Mouse (Mus musculus) CH12.LX (cell line): ENCODE data around the gene Fos. TPM values are rescaled to one million over a fixed set of nuclear protein-coding genes. Genes with fewer than 3 reads are reported as not detected.
A peak's percentile ranks its signal among the peaks of the same experiment; 100 is the strongest.

Experiments
- DNase-seq: peaks from one replicate; pipeline ENCODE4 v3.0.0-alpha.2; 2013; ENCODE audit errors: extremely low read depth
- H3K27ac ChIP-seq: 2 replicates; pipeline ENCODE4 v1.5.1; 2012; ENCODE audit warnings: low read depth, mild to moderate bottlenecking, control low read depth, moderate library complexity; ENCODE audit not compliant: insufficient read depth
- H3K27me3 ChIP-seq: replicated peaks from 2 replicates; pipeline ENCODE3; 2012; ENCODE audit warnings: inconsistent platforms
- H3K36me3 ChIP-seq, 2 experiments: replicated peaks in 1 of 2; 2 replicates each; pipeline versions ENCODE3 to v1.6.1; 2012; ENCODE audit warnings: inconsistent platforms in 1 of 2, low read length in 1 of 2, mild to moderate bottlenecking in 1 of 2, mixed read lengths in 1 of 2, moderate library complexity in 1 of 2; ENCODE audit not compliant: control insufficient read depth in 1 of 2, insufficient read depth in 1 of 2
- H3K4me1 ChIP-seq, 2 experiments: 2 replicates each; pipeline ENCODE4 v1.6.1; 2012; ENCODE audit warnings: inconsistent platforms in 1 of 2, moderate library complexity in 1 of 2; ENCODE audit not compliant: insufficient read depth in 2 of 2, control insufficient read depth in 1 of 2
- H3K4me2 ChIP-seq: 2 replicates; pipeline ENCODE4 v1.6.1; 2012; ENCODE audit warnings: low read depth, mild to moderate bottlenecking, control low read depth; ENCODE audit not compliant: poor library complexity, insufficient read depth, severe bottlenecking
- H3K4me3 ChIP-seq, 3 experiments: fragments of 150-350 bp in 1 of 3; sonication (generic) in 1 of 3; replicated peaks in 1 of 3; 2 replicates each; pipeline versions ENCODE3 to v1.5.1; 2011 to 2012; ENCODE audit warnings: low read depth in 2 of 3, low read length in 2 of 3, mild to moderate bottlenecking in 2 of 3, moderate library complexity in 2 of 3, control low read depth in 1 of 3, improper control_type of control experiment in 1 of 3, inconsistent platforms in 1 of 3, mixed read lengths in 1 of 3; ENCODE audit not compliant: poor library complexity in 1 of 3
- H3K79me2 ChIP-seq: replicated peaks from 2 replicates; pipeline ENCODE4 v1.6.1; 2012; ENCODE audit warnings: mild to moderate bottlenecking, moderate library complexity; ENCODE audit not compliant: control insufficient read depth, poor library complexity, insufficient read depth, severe bottlenecking; ENCODE audit errors: extremely low read depth
- H3K9ac ChIP-seq: 2 replicates; pipeline ENCODE4 v1.6.1; 2012; ENCODE audit warnings: low read depth, mild to moderate bottlenecking, control low read depth, moderate library complexity; ENCODE audit not compliant: insufficient read depth
- H3K9me3 ChIP-seq: replicated peaks from 2 replicates; pipeline ENCODE3; 2012; ENCODE audit warnings: low read length, inconsistent platforms, mixed read lengths
- CHD2 ChIP-seq: IDR thresholded peaks from 2 replicates; pipeline ENCODE4 v1.6.1; 2011; ENCODE audit warnings: low read length, improper control_type of control experiment
- CTCF ChIP-seq, 2 experiments: IDR thresholded peaks in 1 of 2; conservative IDR thresholded peaks in 1 of 2; 2 replicates each; pipeline ENCODE4 v1.5.1; 2011 to 2012; ENCODE audit warnings: low read depth in 2 of 2, low read length in 2 of 2, improper control_type of control experiment in 1 of 2, inconsistent platforms in 1 of 2, mild to moderate bottlenecking in 1 of 2, moderate library complexity in 1 of 2
- ELF1 ChIP-seq: IDR thresholded peaks from 2 replicates; pipeline ENCODE4 v1.6.1; 2014; ENCODE audit warnings: low read depth, mild to moderate bottlenecking, inconsistent platforms, low read length, improper control_type of control experiment
- EP300 ChIP-seq: IDR thresholded peaks from 2 replicates; pipeline ENCODE4 v1.6.1; 2011; ENCODE audit warnings: low read length, improper control_type of control experiment
- ETS1 ChIP-seq: conservative IDR thresholded peaks from 2 replicates; pipeline ENCODE4 v1.6.1; 2012; ENCODE audit warnings: low read depth, mild to moderate bottlenecking, inconsistent platforms, low read length, improper control_type of control experiment, moderate library complexity
- GABPA ChIP-seq: IDR thresholded peaks from 2 replicates; pipeline ENCODE4 v1.6.1; 2012; ENCODE audit warnings: low read depth, low read length, improper control_type of control experiment, inconsistent platforms; ENCODE audit not compliant: insufficient replicate concordance
- HCFC1 ChIP-seq: IDR thresholded peaks from 2 replicates; pipeline ENCODE4 v1.6.1; 2012; ENCODE audit warnings: low read depth, mild to moderate bottlenecking, inconsistent platforms, low read length, improper control_type of control experiment
- IRF4 ChIP-seq: IDR thresholded peaks from 2 replicates; pipeline ENCODE4 v1.6.1; 2014; ENCODE audit warnings: low read depth, mild to moderate bottlenecking, inconsistent platforms, low read length, improper control_type of control experiment
- JUN ChIP-seq: IDR thresholded peaks from 2 replicates; pipeline ENCODE4 v1.6.1; 2011; ENCODE audit warnings: low read depth, mild to moderate bottlenecking, low read length, improper control_type of control experiment, moderate library complexity; ENCODE audit not compliant: insufficient read depth
- JUND ChIP-seq: conservative IDR thresholded peaks from 2 replicates; pipeline ENCODE4 v1.6.1; 2011; ENCODE audit warnings: low read depth, low read length, improper control_type of control experiment
- KAT2A ChIP-seq: IDR thresholded peaks from 2 replicates; pipeline ENCODE4 v1.6.1; 2012; ENCODE audit warnings: low read length, improper control_type of control experiment, inconsistent platforms; ENCODE audit not compliant: insufficient replicate concordance
- MEF2A ChIP-seq: IDR thresholded peaks from 2 replicates; pipeline ENCODE4 v1.6.1; 2014; ENCODE audit warnings: low read depth, mild to moderate bottlenecking, inconsistent platforms, low read length, improper control_type of control experiment, borderline replicate concordance
- MXI1 ChIP-seq: IDR thresholded peaks from 2 replicates; pipeline ENCODE4 v1.6.1; 2011; ENCODE audit warnings: mild to moderate bottlenecking, low read depth, low read length, improper control_type of control experiment
- NELFE ChIP-seq: IDR thresholded peaks from 2 replicates; pipeline ENCODE4 v1.6.1; 2011; ENCODE audit warnings: low read depth, low read length, improper control_type of control experiment
- NRF1 ChIP-seq: IDR thresholded peaks from 2 replicates; pipeline ENCODE4 v1.6.1; 2014; ENCODE audit warnings: low read depth, mild to moderate bottlenecking, inconsistent platforms, low read length, improper control_type of control experiment, moderate library complexity
- POLR2AphosphoS2 ChIP-seq: IDR thresholded peaks from 2 replicates; pipeline ENCODE4 v1.6.1; 2011; ENCODE audit warnings: low read depth, low read length, improper control_type of control experiment
- TCF12 ChIP-seq: IDR thresholded peaks from 2 replicates; pipeline ENCODE4 v1.6.1; 2014; ENCODE audit warnings: low read depth, mild to moderate bottlenecking, inconsistent platforms, low read length, improper control_type of control experiment
- USF1 ChIP-seq: IDR thresholded peaks from 2 replicates; pipeline ENCODE4 v1.6.1; 2014; ENCODE audit warnings: low read depth, mild to moderate bottlenecking, inconsistent platforms, low read length, improper control_type of control experiment
- ZC3H11A ChIP-seq: IDR thresholded peaks from 2 replicates; pipeline ENCODE4 v1.6.1; 2012; ENCODE audit warnings: low read depth, mild to moderate bottlenecking, inconsistent platforms, low read length, improper control_type of control experiment
- ZKSCAN1 ChIP-seq: IDR thresholded peaks from 2 replicates; pipeline ENCODE4 v1.6.1; 2012; ENCODE audit warnings: low read depth, inconsistent platforms, low read length, improper control_type of control experiment, borderline replicate concordance
- ZNF384 ChIP-seq: IDR thresholded peaks from 2 replicates; pipeline ENCODE4 v1.6.1; 2012; ENCODE audit warnings: low read depth, low read length, improper control_type of control experiment, inconsistent platforms
- dilution Hi-C: fragments of 300-500 bp; cut with MboI; formaldehyde crosslinking; loops from 2 replicates; pipeline ENCODE4 v1.14.3; 2020; ENCODE audit warnings: low sequenced_read_pairs; ENCODE audit not compliant: extremely low pct_unique_long_range_greater_than_20kb, extremely low pct_ligation_motif_present
- in situ Hi-C: fragments of 300-500 bp; cut with MboI; formaldehyde crosslinking; loops from 3 replicates; pipeline ENCODE4 v1.14.3; 2019; ENCODE audit warnings: low sequenced_read_pairs, low pct_ligation_motif_present, low pct_unique_long_range_greater_than_20kb, mixed read lengths
- polyA plus RNA-seq: library from polyadenylated mRNA; unstranded; fragments of >175 nt; gene quantifications from 2 replicates; pipeline ENCODE4 v1.2.1, GENCODE M21; 2012; ENCODE audit warnings: low read depth; ENCODE audit not compliant: insufficient read length
- total RNA-seq, 2 experiments: library from RNA; depleted of rRNA; stranded (reverse); fragments of 300-350 nt in 1 of 2; fragments of >200 nt in 1 of 2; gene quantifications; 2 replicates each; pipeline ENCODE4 v1.2.3; 2012 to 2014

Fos gene
- total and polyA plus RNA-seq, 3 experiments: 0.11 to 0.20 (median 0.17) TPM

DNA sequence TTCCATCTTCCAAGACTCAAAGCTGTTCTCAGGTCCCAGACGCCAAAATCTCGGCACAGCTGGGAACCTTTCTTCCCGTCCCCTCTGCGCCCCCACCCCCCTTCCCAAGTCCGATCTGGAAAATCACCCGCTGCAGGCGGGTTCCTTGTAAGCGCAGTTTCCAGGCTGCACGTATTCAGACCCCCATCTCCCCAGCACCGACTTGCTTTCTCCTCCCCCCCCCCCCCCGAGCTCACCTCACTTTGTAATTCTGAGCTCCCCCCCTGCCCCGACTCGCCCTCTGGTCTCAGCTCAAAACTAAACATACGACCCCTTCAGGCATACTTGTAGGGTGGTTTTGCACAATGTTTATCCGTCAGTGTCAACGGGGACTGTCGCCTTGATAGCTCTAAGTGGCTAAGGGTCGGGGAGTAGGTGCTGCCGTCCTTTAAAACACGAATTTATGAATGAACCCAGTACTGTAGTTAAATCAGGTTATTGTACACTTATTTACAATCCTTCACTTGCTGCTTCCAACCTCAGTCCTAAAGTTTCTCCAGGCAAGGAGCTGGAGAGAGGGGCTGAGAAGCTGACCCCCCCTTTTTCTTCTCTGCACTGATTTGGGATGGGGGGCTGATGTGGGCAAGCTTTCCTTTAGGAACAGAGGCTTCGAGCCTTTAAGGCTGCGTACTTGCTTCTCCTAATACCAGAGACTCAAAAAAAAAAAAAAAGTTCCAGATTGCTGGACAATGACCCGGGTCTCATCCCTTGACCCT is 857 bp upstream of the Fos start:
- no peak for DNase-seq
- TF ChIP-seq TCF12: no peak
- TF ChIP-seq ZNF384: peak; percentile 20; the same call in 1 of the 2 replicates
- Histone ChIP-seq H3K27me3 (peaks cover 72% of the 10 kb centered on the region), H3K4me1 (peaks cover 3 to 20% of the 10 kb centered on the region in 2 experiments; a peak in 3 of 4 replicates), H3K4me3 (peak overlapping the region in 2 of 3 experiments; percentile 52 to 58), H3K9ac (no peak overlapping the region), H3K27ac (no peak overlapping the region), H3K36me3 (no peaks in the 10 kb centered on the region), H3K9me3 (no peaks in the 10 kb centered on the region), H3K4me2 (peak overlapping the region; percentile 93), H3K79me2 (no peaks in the 10 kb centered on the region)
- dilution Hi-C loops: no loop called here
- in situ Hi-C loops: no loop called here

DNA sequence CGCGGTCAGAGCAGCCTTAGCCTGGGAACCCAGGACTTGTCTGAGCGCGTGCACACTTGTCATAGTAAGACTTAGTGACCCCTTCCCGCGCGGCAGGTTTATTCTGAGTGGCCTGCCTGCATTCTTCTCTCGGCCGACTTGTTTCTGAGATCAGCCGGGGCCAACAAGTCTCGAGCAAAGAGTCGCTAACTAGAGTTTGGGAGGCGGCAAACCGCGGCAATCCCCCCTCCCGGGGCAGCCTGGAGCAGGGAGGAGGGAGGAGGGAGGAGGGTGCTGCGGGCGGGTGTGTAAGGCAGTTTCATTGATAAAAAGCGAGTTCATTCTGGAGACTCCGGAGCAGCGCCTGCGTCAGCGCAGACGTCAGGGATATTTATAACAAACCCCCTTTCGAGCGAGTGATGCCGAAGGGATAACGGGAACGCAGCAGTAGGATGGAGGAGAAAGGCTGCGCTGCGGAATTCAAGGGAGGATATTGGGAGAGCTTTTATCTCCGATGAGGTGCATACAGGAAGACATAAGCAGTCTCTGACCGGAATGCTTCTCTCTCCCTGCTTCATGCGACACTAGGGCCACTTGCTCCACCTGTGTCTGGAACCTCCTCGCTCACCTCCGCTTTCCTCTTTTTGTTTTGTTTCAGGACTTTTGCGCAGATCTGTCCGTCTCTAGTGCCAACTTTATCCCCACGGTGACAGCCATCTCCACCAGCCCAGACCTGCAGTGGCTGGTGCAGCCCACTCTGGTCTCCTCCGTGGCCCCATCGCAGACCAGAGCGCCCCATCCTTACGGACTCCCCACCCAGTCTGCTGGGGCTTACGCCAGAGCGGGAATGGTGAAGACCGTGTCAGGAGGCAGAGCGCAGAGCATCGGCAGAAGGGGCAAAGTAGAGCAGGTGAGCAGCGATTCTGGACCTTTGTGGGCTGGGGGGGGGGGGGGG is 875 bp downstream of the Fos start:
- H3K36me3 ChIP-seq: no peaks in the 10 kb centered on the region
- no peak overlapping the region for H3K27ac ChIP-seq
- no peak for DNase-seq
- peaks cover 6 to 22% of the 10 kb centered on the region in 2 experiments; a peak in 3 of 4 replicates for H3K4me1 ChIP-seq
- TF ChIP-seq ELF1: no peak
- no peak for TF ChIP-seq NELFE
- TF ChIP-seq POLR2AphosphoS2: no peak
- TF ChIP-seq KAT2A: no peak
- TF ChIP-seq JUND: no peak
- no peak for TF ChIP-seq ETS1
- no peak for TF ChIP-seq NRF1
- no peak for TF ChIP-seq ZKSCAN1
- TF ChIP-seq TCF12: no peak
- no peak for TF ChIP-seq EP300
- TF ChIP-seq GABPA: no peak
- no peak for TF ChIP-seq IRF4
- TF ChIP-seq CTCF (conservative IDR thresholded peaks at IDR 0.05 in 1 of 2, IDR thresholded peaks at IDR 0.05 in 1 of 2; ENCODE audit: low read depth in 2 of 2, low read length in 2 of 2): no peak
- no peak for TF ChIP-seq USF1
- TF ChIP-seq CHD2: no peak
- TF ChIP-seq ZC3H11A: no peak
- TF ChIP-seq MEF2A: no peak
- no peak for TF ChIP-seq JUN
- no peak for TF ChIP-seq MXI1
- TF ChIP-seq HCFC1: no peak
- no peaks in the 10 kb centered on the region for H3K79me2 ChIP-seq
- peak overlapping the region; percentile 93 for H3K4me2 ChIP-seq
- in situ Hi-C loops: loop anchor here (25.0 kb wide), 1 partner anchor 312 kb away; the partner anchor contains the start of gene Rps6kl1
- H3K9ac ChIP-seq: no peak overlapping the region
- peak overlapping the region in 2 of 3 experiments; percentile 52 to 58 for H3K4me3 ChIP-seq
- dilution Hi-C loops: no loop called here
- peaks cover 72% of the 10 kb centered on the region for H3K27me3 ChIP-seq
- H3K9me3 ChIP-seq: no peaks in the 10 kb centered on the region
